Mouse (Mus musculus): ENCODE measurements around the gene Aldh1l2. TPM values are rescaled to one million over a fixed set of nuclear protein-coding genes. Genes with fewer than 3 reads are reported as not detected.

Gene Aldh1l2
- polyA plus RNA-seq, 1 experiment, result 0.27 TPM

DNA sequence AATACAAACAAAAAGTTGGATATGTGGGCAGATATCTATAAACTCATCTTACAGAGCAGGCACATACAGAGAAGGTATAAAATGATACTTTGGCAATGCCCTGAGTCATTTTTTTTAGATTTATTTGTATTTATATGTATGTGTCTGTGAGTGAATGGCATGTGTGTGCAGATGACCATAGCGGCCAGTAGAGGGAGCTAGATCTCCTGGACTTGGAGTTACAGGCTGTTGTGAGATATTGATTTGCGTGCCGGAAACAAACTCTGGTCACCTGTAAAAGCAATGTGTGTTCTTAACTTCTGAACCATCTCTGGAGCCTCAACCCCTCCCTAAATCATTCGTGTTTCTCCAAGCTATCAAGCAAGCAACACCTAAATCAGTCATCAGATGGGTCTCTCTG, 12.9 kb downstream of the Aldh1l2 start:
- H3K4me3 ChIP-seq (ENCODE audit: control insufficient read depth, insufficient read depth, low read length), result no peak overlapping the region
- no peak overlapping the region for H3K27ac ChIP-seq (ENCODE audit: control insufficient read depth, insufficient read depth, low read length)
- TF ChIP-seq POLR2A (IDR thresholded peaks at IDR 0.05; ENCODE audit: control insufficient read depth, extremely low read depth, insufficient read depth, low read length, poor library complexity) (no peak), CTCF (IDR thresholded peaks at IDR 0.05; ENCODE audit: borderline replicate concordance, control insufficient read depth, extremely low read depth, insufficient read depth, low read length, poor library complexity) (no peak)
- 89% methylated on average over 4 of the region's 4 CpGs for WGBS
- no peaks in the 10 kb centered on the region for H3K4me1 ChIP-seq (replicated peaks; ENCODE audit: control insufficient read depth, insufficient read depth, low read length)
- no peaks in the 10 kb centered on the region for H3K36me3 ChIP-seq (ENCODE audit: control insufficient read depth, insufficient read depth, low read length)
- H3K27me3 ChIP-seq (ENCODE audit: control insufficient read depth, insufficient read depth, low read length), result no peaks in the 10 kb centered on the region
- DNase-seq, result no peak

DNA sequence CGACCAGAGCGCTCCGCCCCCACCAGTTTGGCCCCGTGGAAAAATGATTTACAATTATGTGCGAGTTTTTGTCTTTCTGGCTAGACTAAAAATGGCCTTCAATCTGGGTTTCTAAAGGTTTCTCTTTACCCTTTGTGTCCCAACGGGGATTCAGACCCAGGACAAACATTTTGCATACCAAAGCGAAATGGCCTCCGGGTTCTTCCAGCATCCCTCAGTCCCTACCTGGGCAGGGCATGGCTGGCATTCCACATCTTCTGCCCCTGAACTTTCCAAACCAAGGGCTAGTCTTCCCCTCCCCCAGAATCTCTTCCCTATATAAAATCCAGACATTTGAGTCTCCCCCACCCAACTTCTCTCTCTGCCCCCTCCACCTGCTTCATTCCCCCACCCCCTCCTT, 20.2 kb downstream of the Aldh1l2 start:
- H3K4me3 ChIP-seq (ENCODE audit: control insufficient read depth, insufficient read depth, low read length), result no peak overlapping the region
- no peaks in the 10 kb centered on the region for H3K36me3 ChIP-seq (ENCODE audit: control insufficient read depth, insufficient read depth, low read length)
- TF ChIP-seq CTCF (IDR thresholded peaks at IDR 0.05; ENCODE audit: borderline replicate concordance, control insufficient read depth, extremely low read depth, insufficient read depth, low read length, poor library complexity) (no peak), POLR2A (IDR thresholded peaks at IDR 0.05; ENCODE audit: control insufficient read depth, extremely low read depth, insufficient read depth, low read length, poor library complexity) (no peak)
- DNase-seq, result no peak
- no peaks in the 10 kb centered on the region for H3K27me3 ChIP-seq (ENCODE audit: control insufficient read depth, insufficient read depth, low read length)
- no peaks in the 10 kb centered on the region for H3K4me1 ChIP-seq (replicated peaks; ENCODE audit: control insufficient read depth, insufficient read depth, low read length)
- 90% methylated on average over 8 of the region's 8 CpGs for WGBS
- no peak overlapping the region for H3K27ac ChIP-seq (ENCODE audit: control insufficient read depth, insufficient read depth, low read length)

DNA sequence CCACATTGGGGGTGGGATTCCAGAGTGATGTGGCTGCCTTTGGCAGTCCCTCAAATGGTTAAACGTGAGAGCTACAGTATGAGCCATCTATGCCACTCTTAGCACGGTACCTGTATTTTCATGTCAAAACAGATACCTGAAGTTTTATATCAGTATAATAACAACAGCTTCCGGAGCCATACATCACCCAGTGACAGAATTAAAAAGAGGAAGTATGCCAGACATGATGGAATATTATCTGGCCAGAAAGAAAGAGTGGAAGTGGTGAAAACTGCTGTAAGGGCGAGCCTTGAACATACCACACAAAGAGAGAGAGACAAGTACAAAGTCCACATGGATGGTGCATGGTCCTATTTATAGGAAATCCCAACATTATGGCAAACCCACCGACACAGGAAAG, 22.6 kb downstream of the Aldh1l2 start:
- DNase-seq, result no peak
- Histone ChIP-seq H3K36me3 (ENCODE audit: control insufficient read depth, insufficient read depth, low read length) (no peaks in the 10 kb centered on the region), H3K4me1 (replicated peaks; ENCODE audit: control insufficient read depth, insufficient read depth, low read length) (no peaks in the 10 kb centered on the region), H3K27me3 (ENCODE audit: control insufficient read depth, insufficient read depth, low read length) (no peaks in the 10 kb centered on the region), H3K27ac (ENCODE audit: control insufficient read depth, insufficient read depth, low read length) (no peak overlapping the region), H3K4me3 (ENCODE audit: control insufficient read depth, insufficient read depth, low read length) (no peak overlapping the region)
- 64% methylated on average over 5 of the region's 5 CpGs for WGBS
- TF ChIP-seq CTCF (IDR thresholded peaks at IDR 0.05; ENCODE audit: borderline replicate concordance, control insufficient read depth, extremely low read depth, insufficient read depth, low read length, poor library complexity) (no peak), POLR2A (IDR thresholded peaks at IDR 0.05; ENCODE audit: control insufficient read depth, extremely low read depth, insufficient read depth, low read length, poor library complexity) (no peak)

DNA sequence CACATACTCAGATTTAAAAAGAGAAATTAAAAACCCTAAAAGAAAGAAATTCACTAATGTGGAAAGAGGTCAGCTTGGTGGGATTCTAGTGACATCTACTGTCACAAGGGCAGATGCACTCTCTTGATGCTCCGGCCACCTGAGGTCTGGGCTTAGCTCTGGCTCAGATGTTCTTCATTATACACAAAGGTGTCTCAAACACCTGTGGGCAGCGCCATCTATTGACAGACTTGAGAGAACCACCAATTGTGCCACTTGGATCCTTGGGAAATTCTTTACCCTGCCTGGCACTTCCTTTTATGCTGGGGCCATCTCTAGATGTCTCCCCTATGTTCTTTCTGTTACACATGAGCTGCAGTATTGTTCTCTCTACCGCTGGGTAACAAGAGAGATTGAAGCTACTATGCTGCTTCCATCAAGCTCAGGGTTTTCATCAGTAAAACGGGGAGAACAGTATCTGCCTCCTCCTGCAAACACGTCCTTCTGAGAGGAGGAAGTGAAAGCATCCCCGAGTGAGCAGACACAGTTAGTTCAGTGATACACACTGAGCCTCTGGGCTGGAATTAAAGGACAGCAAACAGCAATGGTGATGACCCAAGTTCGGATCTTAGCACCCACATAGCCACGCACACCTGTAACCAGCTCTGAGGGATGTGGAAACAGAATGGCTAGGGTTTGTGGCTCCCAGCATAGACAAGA, 24.8 kb downstream of the Aldh1l2 start:
- no peak overlapping the region for H3K4me3 ChIP-seq (ENCODE audit: control insufficient read depth, insufficient read depth, low read length)
- no peaks in the 10 kb centered on the region for H3K27me3 ChIP-seq (ENCODE audit: control insufficient read depth, insufficient read depth, low read length)
- no peaks in the 10 kb centered on the region for H3K36me3 ChIP-seq (ENCODE audit: control insufficient read depth, insufficient read depth, low read length)
- H3K27ac ChIP-seq (ENCODE audit: control insufficient read depth, insufficient read depth, low read length), result no peak overlapping the region
- 40% methylated on average over 8 of the region's 8 CpGs for WGBS
- peak; percentile 36 for DNase-seq
- no peaks in the 10 kb centered on the region for H3K4me1 ChIP-seq (replicated peaks; ENCODE audit: control insufficient read depth, insufficient read depth, low read length)
- TF ChIP-seq POLR2A (IDR thresholded peaks at IDR 0.05; ENCODE audit: control insufficient read depth, extremely low read depth, insufficient read depth, low read length, poor library complexity), result no peak
- no peak for TF ChIP-seq CTCF (IDR thresholded peaks at IDR 0.05; ENCODE audit: borderline replicate concordance, control insufficient read depth, extremely low read depth, insufficient read depth, low read length, poor library complexity)

DNA sequence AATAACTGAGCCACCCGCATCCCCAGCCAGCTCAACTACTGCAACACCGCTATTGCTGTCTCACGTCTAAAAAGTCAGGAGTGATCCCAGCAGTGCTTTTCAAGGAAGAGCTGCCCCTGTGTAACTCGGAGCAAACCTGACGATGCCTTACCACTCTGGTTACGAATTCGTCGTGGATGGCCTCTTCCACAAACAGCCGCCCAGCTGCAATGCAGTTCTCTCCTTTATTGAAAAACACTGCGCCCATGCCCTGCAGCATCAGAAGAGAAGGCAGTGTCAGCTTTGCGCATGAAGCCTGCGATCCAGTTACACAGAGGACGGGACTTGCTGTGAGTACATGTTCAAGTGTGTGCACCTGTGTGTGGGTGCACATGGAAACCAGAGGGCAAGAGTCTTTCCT, 36.6 kb downstream of the Aldh1l2 start:
- Histone ChIP-seq H3K27ac (ENCODE audit: control insufficient read depth, insufficient read depth, low read length) (no peak overlapping the region), H3K27me3 (ENCODE audit: control insufficient read depth, insufficient read depth, low read length) (no peaks in the 10 kb centered on the region), H3K4me1 (replicated peaks; ENCODE audit: control insufficient read depth, insufficient read depth, low read length) (no peaks in the 10 kb centered on the region), H3K36me3 (ENCODE audit: control insufficient read depth, insufficient read depth, low read length) (no peaks in the 10 kb centered on the region), H3K4me3 (ENCODE audit: control insufficient read depth, insufficient read depth, low read length) (no peak overlapping the region)
- 92% methylated on average over 13 of the region's 13 CpGs for WGBS
- TF ChIP-seq POLR2A (IDR thresholded peaks at IDR 0.05; ENCODE audit: control insufficient read depth, extremely low read depth, insufficient read depth, low read length, poor library complexity) (no peak), CTCF (IDR thresholded peaks at IDR 0.05; ENCODE audit: borderline replicate concordance, control insufficient read depth, extremely low read depth, insufficient read depth, low read length, poor library complexity) (no peak)
- DNase-seq, result no peak

DNA sequence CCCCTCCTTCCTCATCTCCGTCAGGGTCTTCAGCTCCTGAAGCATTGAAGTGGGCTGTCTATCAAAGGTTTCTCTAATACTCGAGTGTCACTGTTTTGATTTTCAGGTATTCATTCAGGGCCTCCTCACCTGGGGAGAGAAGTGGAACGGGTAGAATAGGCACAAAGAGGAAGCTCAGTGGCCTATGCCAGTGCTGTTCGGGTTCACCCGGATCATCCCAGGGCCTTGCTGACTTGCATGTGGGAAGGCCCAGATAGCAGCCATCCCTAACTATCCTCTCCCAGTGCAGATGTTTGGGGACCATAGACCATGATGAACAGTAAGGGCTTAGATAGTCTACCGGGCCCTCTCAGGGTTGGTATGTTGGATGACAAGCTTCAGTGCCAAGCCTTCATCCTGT, 43.4 kb downstream of the Aldh1l2 start:
- 89% methylated on average over 6 of the region's 6 CpGs for WGBS
- no peak for DNase-seq
- no peaks in the 10 kb centered on the region for H3K4me1 ChIP-seq (replicated peaks; ENCODE audit: control insufficient read depth, insufficient read depth, low read length)
- TF ChIP-seq CTCF (IDR thresholded peaks at IDR 0.05; ENCODE audit: borderline replicate concordance, control insufficient read depth, extremely low read depth, insufficient read depth, low read length, poor library complexity) (no peak), POLR2A (IDR thresholded peaks at IDR 0.05; ENCODE audit: control insufficient read depth, extremely low read depth, insufficient read depth, low read length, poor library complexity) (no peak)
- no peak overlapping the region for H3K4me3 ChIP-seq (ENCODE audit: control insufficient read depth, insufficient read depth, low read length)
- no peaks in the 10 kb centered on the region for H3K27me3 ChIP-seq (ENCODE audit: control insufficient read depth, insufficient read depth, low read length)
- H3K36me3 ChIP-seq (ENCODE audit: control insufficient read depth, insufficient read depth, low read length), result no peaks in the 10 kb centered on the region
- H3K27ac ChIP-seq (ENCODE audit: control insufficient read depth, insufficient read depth, low read length), result no peak overlapping the region

DNA sequence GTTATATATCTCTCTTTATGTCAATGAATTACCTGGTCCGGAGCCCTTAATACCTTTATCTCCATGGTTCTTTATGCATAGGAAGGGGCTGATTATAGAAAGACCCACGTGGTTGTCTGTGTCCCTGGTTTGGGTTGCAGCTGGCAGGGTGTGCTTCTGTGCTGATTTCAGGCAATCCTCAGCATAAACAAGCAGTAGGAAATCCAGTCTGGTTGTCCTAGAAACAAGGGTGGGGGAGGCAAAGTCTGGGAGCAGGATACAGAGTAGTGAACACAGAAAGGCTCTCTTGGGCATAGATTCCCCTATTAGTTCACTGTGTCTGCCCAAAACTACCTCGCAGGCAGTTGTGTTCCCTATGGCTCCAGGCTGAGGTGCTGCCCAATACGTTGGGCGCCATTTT, 56.7 kb downstream of the Aldh1l2 start:
- Histone ChIP-seq H3K4me3 (ENCODE audit: control insufficient read depth, insufficient read depth, low read length) (no peak overlapping the region), H3K27me3 (ENCODE audit: control insufficient read depth, insufficient read depth, low read length) (no peaks in the 10 kb centered on the region), H3K27ac (ENCODE audit: control insufficient read depth, insufficient read depth, low read length) (no peak overlapping the region), H3K36me3 (ENCODE audit: control insufficient read depth, insufficient read depth, low read length) (no peaks in the 10 kb centered on the region), H3K4me1 (replicated peaks; ENCODE audit: control insufficient read depth, insufficient read depth, low read length) (no peaks in the 10 kb centered on the region)
- 87% methylated on average over 5 of the region's 5 CpGs for WGBS
- DNase-seq, result no peak
- TF ChIP-seq CTCF (IDR thresholded peaks at IDR 0.05; ENCODE audit: borderline replicate concordance, control insufficient read depth, extremely low read depth, insufficient read depth, low read length, poor library complexity) (no peak), POLR2A (IDR thresholded peaks at IDR 0.05; ENCODE audit: control insufficient read depth, extremely low read depth, insufficient read depth, low read length, poor library complexity) (no peak)

All from thymus, adult 2 months (tissue).